Mouse (Mus musculus) heart, adult 11 months (tissue): Measurements from ENCODE around the gene Trim27.
A peak's percentile ranks its signal among the peaks of the same experiment; 100 is the strongest.

ENCODE experiments used
- DNase-seq: peaks from one replicate; pipeline ENCODE4 v3.0.0; 2022

The Trim27 gene

DNA sequence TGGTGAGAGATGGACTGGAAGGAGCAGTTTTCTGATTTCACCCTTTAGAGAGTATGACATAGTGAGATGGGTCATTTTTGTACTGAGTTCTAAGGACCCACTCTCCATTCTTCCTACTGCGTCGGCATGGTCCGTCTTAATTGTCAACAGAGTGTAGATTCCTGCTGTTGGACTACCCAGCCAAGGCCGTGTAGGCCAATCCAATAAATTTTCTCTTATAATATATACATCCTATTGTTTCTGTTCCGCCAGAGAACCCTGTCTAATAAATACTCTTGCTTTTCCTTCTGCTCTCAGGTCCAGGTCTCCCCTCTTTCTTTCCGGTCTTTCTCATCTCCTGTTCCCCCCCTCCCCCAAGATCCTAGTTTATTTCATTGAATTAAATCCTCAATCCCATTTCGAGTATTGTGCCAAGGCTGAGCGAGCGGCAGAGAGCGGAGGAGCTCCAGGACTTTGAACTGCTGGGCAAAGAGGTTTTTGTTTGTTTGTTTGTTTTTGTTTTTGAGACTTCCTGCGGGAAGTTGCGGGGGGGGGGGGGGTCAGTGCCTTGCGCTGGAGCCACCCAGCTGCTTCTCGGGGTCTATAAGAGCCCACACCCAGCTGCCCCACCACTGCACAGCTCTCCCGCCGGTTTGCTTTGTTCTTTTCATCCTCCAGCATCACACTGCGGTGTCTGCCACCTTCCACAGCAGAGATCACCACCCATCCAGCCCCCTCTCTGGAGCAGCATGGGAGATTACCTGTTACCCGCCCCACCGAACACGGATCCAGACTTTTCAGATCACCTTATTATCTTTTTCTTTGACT lies 42.6 kb downstream of the Trim27 start:
- DNase-seq: no peak

DNA sequence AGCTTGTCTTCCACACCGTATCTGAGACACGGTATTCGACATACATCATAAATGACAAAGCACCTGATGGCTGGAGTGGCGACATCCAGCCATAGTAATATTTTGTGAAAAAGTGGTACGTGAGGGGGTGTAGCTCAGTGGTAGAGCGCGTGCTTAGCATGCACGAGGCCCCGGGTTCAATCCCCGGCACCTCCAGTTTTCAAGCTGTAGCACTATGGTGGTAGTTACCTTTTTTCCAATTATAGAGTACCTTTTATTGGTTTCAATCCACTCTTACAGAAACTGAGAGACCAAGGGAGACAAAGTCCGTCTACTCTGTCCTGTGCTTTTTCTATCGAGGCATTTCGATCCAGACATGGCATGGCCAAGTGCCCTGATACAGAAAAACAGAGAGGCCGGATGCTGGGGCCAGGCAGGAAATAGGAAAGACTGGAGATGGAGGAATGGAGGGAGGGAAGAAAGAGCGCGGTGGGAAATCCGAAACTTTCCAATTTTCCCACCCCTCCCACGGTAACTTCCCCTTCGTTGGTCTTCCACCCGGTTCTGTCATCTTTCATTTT lies 43.3 kb downstream of the Trim27 start:
- DNase-seq: peak; percentile 97

DNA sequence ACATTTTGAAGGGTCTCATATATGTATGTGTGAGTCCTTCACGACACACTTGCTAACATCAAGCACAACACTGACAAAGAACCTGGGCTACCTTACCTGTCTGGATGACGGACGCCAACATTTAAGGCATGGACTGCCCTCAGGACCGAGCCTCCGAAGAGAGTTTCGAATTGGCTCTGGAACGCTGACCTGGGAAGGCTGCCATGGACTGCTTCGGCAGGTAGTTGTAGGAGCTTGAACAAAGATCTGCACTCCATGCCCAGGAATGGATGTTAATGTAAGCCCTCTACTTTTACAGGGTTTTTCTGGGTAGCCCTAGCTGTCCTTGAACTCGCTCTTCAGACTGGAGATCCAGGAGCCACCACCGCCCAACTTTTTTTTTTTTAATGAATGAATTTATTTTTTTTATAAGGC lies 44.0 kb downstream of the Trim27 start:
- peak; percentile 88 for DNase-seq

DNA sequence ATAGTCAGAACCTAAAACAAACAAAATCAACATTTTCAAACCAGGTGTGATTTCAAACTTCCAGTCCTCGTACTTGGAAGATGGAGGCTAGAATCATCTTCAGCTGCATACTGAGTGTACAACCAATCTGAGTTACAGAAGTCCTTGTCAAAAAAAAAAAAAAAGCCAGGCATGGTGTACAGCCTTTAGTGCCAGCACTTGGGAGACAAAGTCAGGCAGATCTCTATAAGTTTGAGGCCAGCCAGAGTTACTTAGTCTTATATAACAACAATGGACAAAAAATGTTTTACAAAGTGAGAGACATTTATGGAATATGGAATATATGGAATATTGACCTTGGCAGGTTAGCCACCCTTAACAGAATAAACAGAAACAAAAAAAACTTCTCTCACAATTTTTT lies 45.1 kb downstream of the Trim27 start:
- no peak for DNase-seq

DNA sequence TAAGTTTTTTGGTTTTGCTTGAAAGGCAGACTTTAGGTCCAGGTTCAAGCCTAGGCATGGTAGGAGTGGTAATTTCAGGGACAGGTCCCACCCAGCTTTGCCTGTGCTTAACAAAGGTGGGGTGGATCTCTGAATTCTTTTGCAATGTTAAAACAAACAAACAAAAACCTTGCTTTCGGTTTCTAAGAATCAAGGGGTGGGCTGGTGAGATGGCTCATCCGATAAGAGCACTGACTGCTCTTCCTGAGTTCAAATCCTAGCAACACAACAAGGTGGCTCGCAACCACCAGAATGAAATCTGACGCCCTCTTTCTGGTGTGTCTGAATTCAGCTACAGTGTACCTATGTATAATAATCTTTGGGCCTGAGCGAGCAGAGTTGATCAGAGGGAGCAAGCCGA lies 46.0 kb downstream of the Trim27 start:
- DNase-seq: peak; percentile 65

DNA sequence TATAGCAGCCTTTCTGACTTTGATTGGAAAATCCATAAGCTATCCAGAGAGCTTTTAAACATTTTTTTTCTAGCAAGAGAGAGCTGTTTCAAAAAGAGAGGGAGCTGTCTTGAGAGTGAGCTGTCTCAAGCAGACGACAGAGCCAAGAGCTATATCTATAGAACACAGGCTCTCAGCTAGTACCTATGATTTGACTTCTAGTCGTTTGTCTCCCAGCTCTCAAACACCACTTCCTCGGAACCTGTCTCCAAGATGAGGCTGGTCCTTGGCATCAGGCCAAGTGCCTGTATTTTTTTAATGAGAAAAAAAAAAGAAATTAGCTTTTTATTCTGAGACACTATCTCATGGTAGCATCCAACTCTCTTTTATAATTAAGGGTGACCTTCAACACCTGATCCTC lies 46.8 kb downstream of the Trim27 start:
- peak; percentile 51 for DNase-seq

DNA sequence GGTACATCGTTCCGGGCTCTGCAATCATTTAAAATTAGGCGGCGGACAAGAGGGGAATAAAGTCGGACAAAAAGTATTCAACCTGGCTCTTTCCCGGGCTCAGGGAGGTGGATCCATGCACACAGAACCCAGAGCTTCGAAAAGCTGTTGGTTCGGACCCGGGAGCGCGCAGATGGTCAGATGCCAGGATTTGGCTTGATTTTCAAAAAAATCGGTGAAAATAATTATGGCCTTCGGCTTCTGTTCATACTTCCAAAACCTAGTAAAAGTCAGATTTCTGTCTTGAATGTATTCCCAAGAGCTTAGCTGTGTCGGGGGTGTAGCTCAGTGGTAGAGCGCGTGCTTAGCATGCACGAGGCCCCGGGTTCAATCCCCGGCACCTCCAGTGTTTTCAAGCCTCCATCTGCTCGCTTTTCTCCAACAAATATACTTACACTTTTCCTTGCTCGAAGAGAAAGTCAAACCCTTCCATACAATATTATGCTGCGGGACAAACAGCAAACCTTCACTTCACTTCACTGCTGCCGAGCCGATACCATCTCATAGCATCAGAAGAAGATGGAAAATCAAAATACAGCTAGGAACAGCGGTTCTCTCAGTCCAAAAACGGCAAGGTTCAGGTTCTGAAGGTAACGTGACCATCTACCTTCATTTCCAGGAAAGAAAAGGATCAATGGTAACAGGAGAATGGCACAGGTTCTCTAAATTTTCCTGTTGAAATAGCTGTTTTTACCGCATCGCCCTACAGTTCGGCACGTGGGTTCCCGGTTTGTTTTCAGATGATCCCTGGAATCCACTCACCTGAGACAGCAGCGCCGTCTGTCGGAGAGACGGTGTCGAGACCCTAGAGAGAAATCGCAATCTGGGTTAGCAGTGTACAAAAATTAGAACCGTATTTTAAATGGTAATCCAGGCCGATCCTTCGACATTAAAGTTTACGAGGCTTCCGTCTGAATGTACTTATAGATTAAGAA lies 54.8 kb downstream of the Trim27 start:
- peak; percentile 95 for DNase-seq

DNA sequence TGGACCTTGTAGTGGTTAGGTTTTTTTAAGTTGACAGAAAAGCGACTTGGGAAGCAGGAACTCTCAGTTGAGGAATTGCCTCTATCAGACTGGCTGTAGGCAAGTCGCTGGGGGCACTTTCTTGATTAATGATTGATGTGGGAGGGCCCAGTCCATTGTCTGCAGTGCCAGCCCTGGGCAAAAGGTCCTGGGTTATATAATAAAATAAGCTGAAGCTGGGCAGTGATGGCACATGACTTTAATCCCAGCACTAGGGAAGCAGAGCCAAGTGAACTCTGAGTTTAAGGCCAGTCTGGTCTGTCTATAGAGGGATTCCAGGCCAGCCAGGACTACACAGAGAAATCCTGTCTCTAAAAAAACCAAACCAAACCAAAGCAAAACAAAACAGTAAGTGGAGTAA lies 57.5 kb downstream of the Trim27 start:
- no peak for DNase-seq

DNA sequence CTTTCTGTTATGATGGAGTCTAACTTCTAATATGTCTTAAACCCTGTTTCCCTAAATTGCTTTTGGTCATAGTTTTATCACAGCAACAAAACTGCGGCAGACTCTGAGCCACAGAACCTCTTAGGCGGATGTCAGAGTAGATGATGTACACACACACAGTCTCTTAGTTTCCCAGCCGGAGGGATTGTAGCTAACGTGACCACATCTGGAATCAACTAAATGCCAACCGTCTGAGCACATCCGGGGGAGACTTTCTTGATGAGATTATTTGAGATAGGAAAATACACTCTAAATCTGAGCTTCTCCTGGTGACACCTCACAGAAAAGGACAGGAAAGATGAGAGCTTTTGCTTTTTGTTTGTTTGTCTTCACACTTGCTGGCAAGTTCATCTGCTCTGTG lies 57.9 kb downstream of the Trim27 start:
- peak; percentile 21 for DNase-seq

DNA sequence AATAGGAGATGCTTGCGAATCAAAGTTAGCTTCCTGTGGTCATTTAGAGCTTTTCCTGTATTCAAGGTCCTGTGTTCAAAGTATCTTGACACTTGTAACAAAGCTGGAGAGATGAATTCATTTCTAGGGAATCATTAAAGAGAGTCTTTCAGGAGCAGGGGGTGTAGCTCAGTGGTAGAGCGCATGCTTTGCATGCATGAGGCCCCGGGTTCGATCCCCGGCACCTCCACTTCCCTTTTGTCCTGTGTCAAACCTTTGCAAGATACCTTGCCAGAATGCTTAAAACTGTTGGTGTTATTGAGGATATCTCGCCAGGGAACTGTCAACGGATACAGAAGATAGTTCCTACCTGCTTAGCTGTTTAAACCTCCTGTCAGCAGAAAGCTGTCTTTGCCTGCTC lies 61.5 kb downstream of the Trim27 start:
- DNase-seq: peak; percentile 57

DNA sequence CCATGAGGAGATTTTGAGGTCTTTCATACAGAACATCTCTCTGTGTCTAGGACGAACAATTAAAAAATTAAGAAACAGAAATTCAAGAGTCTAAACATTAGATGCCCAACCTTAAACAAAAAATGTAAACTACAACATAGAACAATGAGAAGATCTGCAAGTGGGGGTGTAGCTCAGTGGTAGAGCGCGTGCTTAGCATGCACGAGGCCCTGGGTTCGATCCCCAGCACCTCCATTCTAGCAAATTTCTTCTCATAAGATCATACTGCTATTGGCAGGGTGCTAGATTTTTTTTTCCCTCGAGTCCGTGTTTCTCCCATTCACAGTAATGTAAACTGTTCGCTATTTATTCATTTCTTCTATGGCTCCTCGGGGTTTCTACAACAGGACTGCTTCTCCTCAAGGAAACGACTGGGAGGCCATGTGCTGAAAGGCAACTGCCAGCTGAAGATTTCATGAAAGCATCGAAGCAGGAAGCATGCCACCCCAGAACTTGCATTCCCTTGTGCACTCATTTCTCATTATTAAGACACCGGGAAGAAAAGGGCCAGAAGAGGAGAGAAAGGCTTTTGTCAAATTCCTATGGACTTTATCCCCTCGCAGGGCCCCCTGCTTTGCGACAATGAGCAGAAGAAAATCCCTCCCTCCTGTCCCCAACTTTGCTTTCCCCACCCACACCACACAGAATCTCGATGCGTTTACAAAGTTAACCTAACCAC lies 63.3 kb downstream of the Trim27 start:
- DNase-seq: peak; percentile 68

DNA sequence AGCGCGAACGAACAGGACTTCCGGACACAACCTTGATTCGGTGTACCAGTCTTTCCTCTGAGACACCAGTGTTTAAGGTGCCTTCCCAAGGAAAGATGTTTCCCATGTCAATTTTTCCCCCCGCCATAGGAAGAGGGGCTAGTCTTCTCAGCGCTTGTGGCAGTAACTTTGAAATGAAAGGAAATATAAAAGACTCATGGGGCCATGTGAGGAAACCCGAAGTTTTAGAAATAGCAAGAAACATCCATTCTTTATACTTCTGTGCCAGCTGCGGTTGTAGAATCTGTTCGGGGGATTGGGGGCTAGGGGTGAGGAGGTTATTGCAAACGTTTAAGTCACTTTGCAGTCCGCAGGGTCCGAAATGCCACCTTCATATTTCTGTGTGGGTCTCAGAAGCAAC lies 64.0 kb downstream of the Trim27 start:
- DNase-seq: no peak

DNA sequence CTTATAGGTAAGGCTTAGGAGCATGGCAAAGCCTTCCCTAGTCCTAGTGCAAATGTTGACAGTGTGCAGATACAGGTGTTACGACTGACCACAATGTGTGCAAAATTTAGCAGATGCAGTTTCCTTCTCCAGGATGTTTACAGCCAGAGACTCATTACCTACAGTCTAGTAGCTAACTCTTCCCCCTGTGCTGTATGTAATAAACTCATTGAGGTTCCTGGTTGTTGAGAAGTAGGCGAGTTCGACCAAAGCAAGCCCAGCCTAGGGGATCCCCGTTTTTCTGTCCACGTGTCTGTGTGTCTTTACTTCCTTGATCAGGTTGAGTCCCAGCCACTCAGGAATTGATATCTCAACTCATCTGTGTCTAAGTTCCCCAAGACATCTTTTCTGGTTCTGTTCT lies 64.8 kb downstream of the Trim27 start:
- DNase-seq: peak; percentile 48
